Mouse (Mus musculus) urinary bladder, postnatal 14 days (tissue): ENCODE measurements around the gene Fgfr3.

Source experiments
- DNase-seq: peaks from one replicate; pipeline ENCODE4 v3.0.0; 2021; ENCODE audit warnings: low spot score

Fgfr3 gene

DNA sequence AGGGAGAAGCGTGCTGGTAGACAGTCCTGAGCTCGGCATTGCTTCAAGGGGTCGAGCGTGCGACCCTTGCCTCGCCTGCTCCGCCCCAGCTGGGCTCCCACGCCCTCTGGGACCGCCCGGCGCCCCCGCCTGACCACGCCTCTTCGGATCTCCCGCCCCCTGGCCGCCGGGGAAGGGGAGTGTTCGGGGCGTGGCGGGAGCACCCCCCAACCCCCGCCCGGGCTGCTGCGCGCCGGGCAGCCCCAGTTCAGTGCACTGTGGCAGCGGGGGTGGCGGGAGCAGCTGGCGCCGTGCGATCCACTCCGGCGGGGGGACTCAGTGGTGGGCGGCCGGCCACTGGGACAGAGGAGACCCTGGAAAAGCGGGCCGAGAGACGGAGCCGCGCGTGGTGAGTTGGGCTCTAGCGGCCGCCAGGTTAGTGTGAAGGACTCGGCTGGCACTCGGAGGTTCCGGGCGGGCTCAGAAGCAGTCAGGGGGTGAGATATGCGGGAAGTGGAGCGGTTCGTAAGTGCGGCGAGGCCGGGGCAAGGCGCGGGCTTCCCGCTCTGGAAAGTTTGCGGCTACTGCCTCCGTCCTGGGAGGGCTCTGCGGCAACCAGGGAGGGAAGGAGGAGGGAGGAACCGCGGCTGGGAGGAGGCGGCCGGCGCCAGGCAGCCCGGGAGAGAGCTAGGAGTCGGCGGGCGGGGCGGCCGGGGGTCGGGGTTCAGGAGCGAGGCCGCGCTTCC is at the start of gene Fgfr3:
Gene Fgfr3 (plus strand): TSS at position 134 of the 725 bp plus-strand sequence.
- DNase-seq = peak; percentile 80

DNA sequence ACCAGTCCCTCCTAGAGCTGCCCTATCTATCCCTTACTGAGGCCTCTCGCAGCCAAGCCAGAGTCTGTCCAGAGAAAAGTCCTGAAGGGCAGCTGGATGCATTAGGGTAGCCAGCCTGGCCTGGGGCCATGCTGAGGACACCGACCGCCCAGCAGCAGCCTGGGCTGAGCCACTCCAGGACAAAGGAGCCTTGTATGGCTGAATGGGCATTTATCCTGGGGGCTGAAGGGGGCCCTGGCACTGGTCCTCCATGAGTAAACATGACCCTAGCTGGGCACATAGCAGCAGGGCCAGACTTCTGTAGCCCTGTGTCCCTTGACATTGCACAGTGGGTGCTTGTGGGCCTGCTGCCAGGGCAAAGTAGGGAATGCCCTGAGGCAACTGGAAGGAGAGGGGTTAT is 47.0 kb upstream of the Fgfr3 start:
- no peak for DNase-seq

DNA sequence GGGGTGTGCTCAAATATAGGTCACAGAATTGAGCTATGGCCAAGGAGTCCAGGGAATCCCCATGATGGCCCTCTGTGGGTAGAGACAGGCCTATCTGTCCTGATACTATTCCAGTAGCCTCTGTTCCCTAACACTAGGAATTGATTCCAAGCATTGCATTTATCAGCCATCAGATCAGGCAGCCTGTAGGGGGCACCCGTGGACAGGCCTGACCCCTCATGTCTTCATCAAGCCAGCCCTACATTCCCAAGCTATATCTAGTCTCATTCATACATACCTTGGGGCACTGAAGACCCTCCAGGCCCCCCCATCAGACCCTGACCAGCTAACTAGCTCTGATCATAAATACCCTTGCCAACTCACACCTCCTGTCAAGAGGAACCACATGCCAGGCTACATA is 45.5 kb upstream of the Fgfr3 start:
- DNase-seq = peak; percentile 69

DNA sequence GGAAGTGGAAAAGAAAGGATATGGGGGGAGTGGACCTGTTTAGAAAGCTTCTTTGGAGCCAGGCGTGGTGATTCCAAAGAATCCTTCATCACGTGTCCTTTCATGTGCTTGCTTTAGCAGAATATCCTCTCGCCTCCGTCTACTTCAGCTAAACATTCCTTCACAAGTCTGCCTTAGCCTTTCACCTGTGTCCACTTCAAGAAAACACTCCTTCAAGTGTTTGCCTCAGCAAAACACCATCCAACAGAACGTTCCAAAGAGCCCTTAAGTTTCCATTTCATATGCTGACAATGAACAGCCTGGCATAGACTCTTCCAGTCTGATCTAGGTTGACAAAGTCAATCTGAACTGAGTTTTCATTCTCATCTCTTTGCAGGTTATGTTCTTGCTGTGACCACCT is 43.2 kb upstream of the Fgfr3 start:
- no peak for DNase-seq

DNA sequence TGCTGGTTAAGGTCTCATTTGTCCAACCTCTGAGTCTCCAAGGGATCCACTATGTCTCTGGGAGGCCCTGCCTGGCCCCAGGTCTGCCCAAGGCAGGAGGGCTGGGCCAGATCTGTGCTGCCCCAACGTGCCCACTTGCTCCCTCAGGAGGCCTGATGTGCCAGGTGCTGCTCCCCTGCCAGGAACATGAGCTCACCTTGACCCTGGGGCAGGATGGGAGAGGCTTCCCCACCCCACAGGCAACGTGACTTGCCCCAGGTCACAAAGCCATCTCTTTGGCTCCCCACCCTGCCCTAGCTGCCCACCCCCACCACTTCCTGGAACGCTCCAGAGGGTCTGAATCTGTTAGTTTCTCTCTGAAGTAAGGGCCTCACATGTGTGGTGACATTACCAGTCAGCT is 40.4 kb upstream of the Fgfr3 start:
- no peak for DNase-seq

DNA sequence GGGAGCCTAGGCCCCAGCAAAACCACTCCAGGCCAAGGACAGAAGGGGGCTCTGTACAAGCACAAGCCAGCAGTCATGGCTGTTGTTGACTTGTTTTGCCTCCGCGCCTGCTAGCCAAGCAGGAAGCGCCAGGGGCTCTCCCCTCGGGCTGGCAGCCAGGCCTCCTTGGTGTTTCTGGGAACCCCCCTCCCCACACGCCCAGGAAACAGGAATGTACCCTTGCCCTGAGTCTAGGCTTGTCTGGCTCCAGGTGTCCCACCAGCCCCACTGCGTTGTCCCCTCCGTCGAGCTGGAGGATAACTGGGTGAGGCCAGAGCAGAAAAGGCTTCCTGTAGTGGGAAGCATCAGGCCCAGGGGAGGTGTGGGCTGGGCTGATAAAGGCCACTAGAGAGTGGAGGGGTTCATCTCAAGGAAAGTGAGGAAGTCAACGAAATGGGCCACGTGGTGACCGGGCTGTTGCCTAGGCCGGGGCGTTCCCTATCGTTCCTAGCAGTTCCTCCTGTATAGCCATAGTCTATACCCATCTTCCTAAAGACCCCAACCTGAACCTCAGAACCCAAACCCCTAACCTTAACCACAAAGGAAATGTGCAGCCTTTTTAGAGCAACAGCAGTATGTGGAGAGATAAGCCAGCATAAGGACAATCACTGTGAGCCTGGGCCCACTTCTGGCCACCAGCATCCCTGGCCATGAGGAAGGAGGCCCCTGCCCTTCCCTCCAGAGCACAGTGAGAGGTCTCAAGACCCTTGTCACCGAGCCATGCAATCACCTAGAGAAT is 39.7 kb upstream of the Fgfr3 start:
- no peak for DNase-seq

DNA sequence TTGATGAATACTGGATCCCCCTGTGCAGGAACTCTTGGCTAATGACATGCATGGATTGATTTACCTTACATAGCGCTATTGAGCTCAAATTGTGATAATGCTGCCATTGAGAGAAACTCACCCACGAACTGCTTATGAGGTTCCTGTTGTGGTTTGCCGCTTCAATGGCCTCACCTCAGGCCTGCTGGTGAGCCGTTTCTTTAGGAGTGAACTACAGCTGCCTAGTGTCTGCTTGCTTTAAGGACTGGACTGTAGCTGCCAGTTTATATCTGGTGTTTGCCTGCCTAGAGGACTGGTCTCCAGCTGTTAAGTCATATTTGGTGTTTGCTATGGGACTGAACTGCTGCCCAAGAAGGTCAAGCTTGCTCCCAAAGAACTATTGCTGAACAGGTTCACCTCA is 38.5 kb upstream of the Fgfr3 start:
- DNase-seq = no peak

DNA sequence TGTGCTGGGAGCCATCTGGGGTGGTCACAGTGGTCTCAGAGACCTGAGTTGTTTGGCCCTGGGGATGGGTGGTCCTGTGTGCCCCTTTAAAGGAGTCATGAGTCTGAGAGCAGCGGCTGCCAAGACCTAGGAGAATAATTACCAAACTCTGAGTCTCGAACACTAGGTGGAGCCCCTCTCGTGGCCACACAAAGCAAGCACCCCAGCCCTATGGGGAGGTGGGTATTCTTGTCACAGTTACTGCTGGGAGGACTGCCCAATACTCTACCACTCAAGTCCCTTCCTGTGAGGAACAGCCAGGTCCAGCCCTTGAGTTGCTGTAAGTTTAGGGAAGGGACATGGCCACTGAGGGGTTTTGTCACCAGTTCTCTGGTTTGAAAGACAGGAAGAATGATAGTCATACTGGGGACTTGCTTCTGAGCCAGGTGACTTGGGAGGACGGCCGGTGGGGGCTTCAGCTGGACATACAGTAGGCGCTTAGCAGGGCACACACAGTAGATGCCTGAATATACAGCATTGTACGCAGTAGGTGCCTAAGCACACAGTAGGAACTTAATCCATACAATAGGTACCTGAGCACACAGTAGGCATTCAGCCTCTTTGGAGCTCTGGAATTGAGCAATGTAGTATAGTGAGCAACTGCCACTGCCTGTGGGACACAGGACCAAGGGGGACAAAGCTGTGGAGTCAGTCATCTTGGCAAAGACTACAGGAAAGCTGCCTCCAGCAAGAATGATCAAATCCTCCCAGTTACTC is 37.4 kb upstream of the Fgfr3 start:
- DNase-seq = peak; percentile 50

DNA sequence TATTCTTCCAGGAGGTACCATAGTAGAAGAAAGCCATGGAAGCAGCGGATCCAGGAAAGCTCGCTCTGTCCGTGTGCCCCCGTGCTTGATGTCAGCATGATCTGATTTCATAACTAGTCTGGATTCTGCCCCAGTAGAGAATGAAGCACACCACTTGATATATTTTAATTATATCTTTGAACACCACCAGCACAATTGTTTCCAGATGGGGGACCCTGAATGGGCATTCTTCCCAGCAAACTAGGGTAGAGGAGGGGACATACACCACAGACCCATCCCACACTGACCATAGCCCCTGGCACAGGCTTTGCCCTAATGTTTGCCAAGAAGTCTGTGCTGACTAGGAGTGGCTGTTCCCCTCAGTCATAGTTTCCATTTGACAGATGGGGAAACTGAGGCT is 36.5 kb upstream of the Fgfr3 start:
- DNase-seq = no peak

DNA sequence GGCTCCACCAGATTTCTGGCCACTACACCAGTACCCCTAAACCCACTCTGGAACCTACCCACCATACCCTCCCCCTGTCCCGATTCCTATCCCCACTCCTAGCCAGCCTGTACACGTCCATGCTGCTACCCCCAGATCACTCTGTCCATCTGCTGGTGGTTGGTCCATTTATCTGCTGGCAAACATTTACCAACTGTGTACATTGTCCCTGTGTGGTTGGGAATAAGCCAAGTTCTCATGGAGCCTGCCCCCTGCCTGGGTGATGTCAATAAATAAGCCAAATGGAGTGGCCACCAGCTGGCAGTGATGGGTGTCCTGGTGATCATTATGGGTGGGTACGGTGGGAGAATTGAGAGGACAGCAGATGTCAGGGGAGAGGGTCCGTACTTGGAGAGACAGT is 34.3 kb upstream of the Fgfr3 start:
- DNase-seq = no peak

DNA sequence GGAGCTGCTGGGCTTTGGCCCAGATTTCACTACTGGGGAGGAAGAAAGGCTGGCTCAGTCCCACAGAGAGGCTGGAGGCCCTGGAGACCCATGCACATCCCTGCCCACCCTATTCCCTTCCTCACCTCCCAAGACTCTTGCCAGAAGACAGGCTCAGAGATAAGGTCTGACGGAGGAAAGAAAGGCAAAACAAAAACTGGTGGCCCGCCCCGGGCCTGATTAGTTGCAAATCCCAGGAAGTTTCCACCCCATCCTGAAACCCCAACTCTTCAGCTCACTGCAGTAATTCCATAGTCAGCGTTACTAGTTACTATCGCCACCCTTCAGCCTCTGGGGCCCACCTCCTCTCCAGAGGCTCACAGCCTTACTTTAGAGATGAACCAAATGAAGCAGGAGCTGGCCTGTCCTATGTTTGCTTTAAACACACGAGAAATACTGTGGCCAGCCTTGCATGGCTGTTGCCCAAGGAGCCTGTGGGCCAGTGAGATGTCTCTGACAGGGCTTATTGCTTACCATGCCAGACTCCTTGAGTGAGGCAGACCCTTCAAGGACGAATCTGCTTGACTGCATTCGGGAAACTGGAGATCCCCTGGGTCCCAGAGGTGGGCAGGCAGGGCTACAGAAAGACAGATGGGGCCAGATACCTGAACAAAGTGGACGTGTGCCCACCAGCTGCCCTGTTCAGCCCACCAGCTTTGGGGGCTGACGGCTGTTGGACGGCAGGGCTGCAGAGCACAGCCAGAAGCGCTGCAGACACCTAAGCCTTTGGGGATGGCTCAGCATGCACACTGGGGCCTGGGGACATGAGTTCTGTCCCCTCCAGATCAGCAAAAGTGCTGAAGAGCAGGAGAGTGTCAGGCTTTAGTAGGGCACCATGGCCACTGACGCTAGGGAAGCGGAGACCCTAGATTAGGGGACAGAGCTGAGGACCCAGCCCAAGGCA is 32.9 kb upstream of the Fgfr3 start:
- DNase-seq = no peak

DNA sequence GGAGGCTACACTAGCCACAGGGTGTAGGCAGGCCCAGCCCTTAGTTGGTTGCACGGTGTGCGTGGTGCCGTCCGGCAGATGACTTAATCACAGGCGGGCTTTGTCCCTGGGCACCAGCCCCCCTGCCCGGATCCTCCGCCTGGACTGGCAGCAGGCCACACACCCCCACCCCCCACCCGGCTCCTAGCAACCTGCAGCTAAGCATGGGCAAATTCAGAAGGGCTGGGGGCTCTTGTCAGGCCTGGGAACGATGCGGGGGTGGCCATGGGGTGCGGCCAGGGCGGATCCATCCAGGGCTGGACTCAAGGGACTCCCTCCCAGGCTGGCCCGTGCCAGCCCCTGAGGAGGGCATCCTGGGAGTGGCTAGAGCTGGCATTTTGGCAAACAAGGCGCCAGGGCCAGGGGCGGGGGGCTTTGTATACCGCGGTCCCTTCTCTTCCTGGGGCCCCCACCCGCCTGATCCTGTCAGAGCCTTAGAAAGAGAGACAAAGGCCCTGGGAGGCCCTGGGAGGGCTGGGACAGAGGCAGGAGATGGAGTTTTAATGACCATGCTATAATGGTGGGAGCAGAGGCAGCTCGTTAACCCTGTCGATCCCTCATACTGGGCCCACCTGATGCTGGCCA is 32.1 kb upstream of the Fgfr3 start:
- no peak for DNase-seq

DNA sequence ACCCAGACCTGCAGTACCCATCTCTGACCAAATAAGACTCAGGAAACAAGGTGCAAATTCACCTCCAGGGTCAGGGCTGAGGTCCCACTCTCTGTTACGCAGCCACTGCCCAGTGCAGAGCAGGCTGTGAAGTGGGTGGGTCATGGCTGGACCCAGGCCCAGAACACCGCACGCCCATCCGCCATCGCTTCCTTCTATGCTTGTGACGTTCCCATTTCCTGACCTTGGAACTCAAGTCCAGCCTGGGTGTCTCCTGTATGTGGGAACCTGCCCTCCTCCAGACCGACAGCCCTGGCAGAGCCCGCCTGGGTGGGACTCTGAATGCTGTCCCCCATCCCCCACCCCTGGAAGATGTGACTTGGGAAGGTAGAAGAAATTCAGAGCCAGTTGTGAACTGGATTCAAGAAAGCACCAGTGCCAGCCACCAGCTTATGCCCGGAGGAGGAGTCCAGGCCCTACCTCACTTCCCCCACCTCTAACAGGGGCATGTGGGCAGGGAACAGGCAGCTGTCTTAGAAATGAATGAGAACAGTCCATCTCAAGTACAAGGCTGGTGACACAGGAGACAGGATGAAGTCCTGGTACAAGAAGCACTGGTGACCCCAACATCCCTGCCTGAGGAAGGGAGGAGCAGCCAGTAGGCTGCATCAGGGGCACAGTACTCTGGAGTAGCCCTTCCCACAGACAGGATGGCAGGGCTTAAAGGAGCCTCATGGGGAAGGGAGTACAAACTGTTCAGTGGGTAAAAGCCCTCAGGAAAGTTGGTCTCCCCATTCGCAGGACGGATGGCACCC is 31.4 kb upstream of the Fgfr3 start:
- DNase-seq = no peak

DNA sequence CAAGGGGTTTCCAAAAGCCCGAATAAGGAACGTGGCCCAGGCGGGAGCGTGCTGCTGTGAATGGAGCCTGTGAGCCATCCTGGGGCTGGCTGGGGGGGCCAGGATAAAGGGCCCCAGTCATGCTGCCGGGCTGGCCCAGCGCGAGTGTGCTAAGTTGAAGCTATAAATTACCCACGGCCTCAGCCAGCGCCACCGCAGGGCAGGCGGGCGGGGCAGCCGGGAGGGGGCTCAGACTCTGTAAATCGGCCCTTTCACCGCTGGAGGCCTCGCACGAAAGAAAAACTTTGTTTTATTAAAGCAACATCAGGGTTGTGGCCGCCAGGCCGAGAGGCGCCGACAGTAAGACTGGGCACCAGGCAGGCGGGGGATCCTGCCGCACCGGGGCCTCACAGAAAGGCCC is 29.1 kb upstream of the Fgfr3 start:
- peak; percentile 70 for DNase-seq

DNA sequence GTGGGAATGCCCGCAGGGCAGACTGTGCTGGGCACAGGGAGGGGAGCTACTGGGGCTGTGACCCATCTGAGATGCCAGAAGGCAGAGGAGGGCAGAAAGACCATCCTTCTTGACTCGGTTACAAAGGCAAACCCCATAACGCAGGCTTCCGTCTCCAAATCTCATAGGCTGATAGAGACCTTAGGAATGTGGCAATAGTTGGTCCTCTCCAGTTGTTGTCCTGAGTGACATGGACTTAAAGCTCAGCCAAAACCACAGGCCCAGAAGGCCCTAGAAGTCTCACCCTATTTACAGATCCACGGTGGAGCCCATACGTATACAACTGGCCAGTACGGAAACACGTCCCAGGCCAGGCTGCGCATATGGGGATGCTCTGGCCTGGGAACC is 27.0 kb upstream of the Fgfr3 start:
- DNase-seq = no peak

DNA sequence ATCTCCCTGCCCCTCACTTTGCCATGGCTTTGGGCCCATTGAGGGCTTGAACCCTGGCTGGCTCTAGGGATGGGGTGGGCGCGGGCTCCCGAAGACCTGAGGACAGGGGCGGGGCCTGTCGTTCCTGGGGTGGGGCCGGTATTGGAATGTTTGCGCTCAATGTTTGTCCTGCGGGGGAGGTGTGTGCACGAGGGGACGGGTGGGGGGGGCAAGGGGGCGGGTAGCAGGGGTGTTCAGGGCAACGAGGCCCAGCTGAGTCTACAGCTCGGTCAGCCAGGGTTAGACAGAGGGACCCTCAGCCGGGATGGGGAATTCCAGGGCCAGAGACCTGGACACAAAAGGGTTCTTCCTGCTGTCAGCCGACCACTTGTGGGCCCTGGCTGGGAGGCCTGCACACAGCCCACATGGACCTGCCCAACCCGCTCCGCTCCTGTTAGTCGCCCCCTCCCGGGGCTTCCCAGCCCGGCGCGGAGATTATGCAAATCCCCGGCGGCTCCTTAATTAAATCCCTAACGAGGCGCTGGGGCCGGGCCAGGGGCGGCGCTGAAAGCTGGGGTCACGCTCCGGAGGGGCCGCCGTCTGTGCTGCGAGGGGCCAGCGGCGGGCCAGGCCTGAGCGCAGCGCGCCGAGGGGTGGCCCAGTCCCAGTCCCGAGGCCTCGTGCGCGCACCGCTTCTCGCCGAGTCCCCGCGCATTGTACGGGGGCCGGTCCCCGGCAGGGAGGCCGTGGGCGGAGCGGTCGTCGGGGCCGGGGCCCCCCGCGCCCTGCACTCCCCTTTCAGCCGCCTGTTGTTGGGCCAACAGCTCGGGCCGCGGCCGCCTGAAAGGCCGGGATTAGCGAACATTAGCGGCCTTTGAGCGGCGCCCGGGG is 26.4 kb upstream of the Fgfr3 start:
- peak; percentile 74 for DNase-seq

DNA sequence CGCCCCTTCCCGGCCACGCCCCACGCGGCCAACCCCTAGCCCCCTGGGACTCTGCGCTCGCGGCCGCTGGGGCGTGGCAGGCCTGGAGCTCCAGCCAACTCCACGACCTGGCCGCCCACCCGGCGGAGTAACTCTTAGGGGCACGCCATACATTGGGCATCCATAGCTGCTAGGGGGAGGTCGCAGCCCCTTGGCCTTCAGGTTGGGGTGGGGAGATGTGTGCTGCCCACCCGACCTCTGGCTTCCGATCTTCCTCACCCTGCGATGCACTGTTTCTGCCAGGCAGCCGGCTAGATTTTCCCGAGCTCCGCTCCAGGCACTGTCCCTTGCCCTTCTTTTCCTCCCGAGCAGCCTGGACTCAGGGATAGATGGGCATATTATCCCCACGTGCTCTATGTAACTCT is 25.8 kb upstream of the Fgfr3 start:
- DNase-seq = no peak

DNA sequence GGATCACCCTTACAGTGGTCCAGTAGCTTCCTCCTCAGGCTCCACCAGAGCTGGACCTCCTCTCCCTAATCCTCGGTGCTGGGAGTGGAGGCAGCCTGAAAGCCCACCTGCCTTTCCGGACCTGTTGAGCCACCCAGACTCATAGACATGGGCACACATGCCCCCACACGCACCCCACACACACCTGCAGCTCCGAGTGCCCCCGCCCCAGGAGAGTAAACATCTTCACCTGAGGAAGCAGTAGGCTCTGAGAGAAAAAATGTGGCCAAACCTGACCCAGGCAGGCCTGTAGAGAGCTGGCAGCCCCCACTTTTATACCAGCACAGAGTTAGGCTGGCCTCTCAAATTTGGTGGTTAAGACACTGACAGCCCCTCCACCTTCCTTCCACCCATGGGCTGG is 25.0 kb upstream of the Fgfr3 start:
- DNase-seq = peak; percentile 83

DNA sequence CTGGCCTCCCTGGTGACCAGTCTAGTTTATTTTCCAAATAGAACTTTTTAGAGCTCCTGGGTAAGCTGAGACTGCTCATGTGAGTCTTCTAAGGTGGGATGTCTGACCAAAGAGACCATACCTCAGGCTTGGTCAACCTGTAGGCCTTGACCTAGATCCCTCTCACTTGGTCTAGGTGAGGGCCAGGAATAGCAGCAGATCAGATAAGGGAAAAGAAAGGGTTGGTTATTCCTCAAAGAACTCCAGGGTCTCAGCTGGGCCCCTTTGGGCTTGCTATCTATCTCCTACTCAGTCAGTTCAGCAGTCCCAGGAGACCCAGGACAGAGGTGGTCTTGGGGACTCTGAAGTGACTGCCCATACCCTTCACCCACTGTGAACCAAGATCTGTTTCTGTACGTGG is 23.9 kb upstream of the Fgfr3 start:
- DNase-seq = no peak
